Mouse (Mus musculus): Measurements from ENCODE around the gene Clasp1. TPM values are rescaled to one million over a fixed set of nuclear protein-coding genes. Genes with fewer than 3 reads are reported as not detected.

Gene Clasp1
- total RNA-seq, 2 experiments from 2014 or later, result 112 to 118 TPM

- TF ChIP-seq CTCF (IDR thresholded peaks at IDR 0.05), result no peak
- no peak for DNase-seq (ENCODE audit: extremely low spot score in 1 of 2, low spot score in 2 of 2)
- intact Hi-C loops (cut with DNase I), result loop anchor here (1.0 kb wide), 1 partner anchor 23 kb away; no protein-coding TSS in a partner anchor
- Histone ChIP-seq H3K4me3 (peak overlapping the region; percentile 52), H3K27ac (peak overlapping the region; percentile 87)
Observed at GRCm38 (mm10) chr1:118482285-118483019, 93.6 kb downstream of the Clasp1 start.

GRCm38 (mm10) chr1:118483504-118484096, 94.7 kb downstream of the Clasp1 start:
- H3K4me3 ChIP-seq, result no peak overlapping the region
- no peak for TF ChIP-seq CTCF (IDR thresholded peaks at IDR 0.05)
- intact Hi-C loops (cut with DNase I), result no loop called here
- DNase-seq (ENCODE audit: extremely low spot score in 1 of 2, low spot score in 2 of 2), result no peak
- no peak overlapping the region for H3K27ac ChIP-seq

GRCm38 (mm10) chr1:118485572-118485971, 96.7 kb downstream of the Clasp1 start:
- no peak for DNase-seq (ENCODE audit: extremely low spot score in 1 of 2, low spot score in 2 of 2)
- Histone ChIP-seq H3K4me3 (no peak overlapping the region), H3K27ac (peak overlapping the region; percentile 33)
- no peak for TF ChIP-seq CTCF (IDR thresholded peaks at IDR 0.05)
- intact Hi-C loops (cut with DNase I), result no loop called here

GRCm38 (mm10) chr1:118486021-118486420, 97.2 kb downstream of the Clasp1 start:
- intact Hi-C loops (cut with DNase I), result no loop called here
- no peak for TF ChIP-seq CTCF (IDR thresholded peaks at IDR 0.05)

GRCm38 (mm10) chr1:118492811-118493210, 104.0 kb downstream of the Clasp1 start:
- Histone ChIP-seq H3K27ac (no peak overlapping the region), H3K4me3 (no peak overlapping the region)
- intact Hi-C loops (cut with DNase I), result no loop called here
- no peak for DNase-seq (ENCODE audit: extremely low spot score in 1 of 2, low spot score in 2 of 2)
- peak; percentile 41 for TF ChIP-seq CTCF (IDR thresholded peaks at IDR 0.05)

More at GRCm38 (mm10) chr1:118486021-118486420, 97.2 kb downstream of the Clasp1 start:
- no peak for DNase-seq (ENCODE audit: extremely low spot score in 1 of 2, low spot score in 2 of 2)
- Histone ChIP-seq H3K27ac (peak overlapping the region; percentile 33; the same call in 1 of the 2 replicates), H3K4me3 (no peak overlapping the region)

DNA sequence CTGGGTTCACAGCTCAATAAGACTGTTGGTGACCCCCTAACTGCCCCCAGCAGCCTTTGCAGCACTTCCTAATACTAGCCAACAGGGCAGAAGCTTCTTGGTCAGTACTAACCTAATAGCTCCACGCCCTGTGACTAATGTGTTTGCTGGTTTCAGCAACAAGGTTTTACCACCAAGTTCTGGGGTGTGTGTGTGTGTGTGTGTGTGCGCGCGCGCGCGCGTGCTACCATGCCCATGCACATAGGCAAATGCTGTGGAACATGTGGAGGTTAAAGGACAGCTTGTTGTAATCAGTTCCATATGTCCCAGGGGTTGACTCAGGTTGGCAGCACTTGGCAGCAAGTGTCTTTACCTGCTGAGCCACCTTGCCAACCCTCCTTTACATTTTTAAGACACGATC, 105.7 kb downstream of the Clasp1 start:
- no peak overlapping the region for H3K27ac ChIP-seq
- intact Hi-C loops (cut with DNase I), result no loop called here

GRCm38 (mm10) chr1:118498311-118498710, 109.5 kb downstream of the Clasp1 start:
- TF ChIP-seq CTCF (IDR thresholded peaks at IDR 0.05), result peak; percentile 93
- intact Hi-C loops (cut with DNase I), result loop anchor here (5.0 kb wide), 1 partner anchor 161 kb away; no protein-coding TSS in a partner anchor
- Histone ChIP-seq H3K27ac (no peak overlapping the region), H3K4me3 (no peak overlapping the region)
- DNase-seq (ENCODE audit: extremely low spot score in 1 of 2, low spot score in 2 of 2), result peak; percentile 70 to 79

More for the DNA sequence above, 105.7 kb downstream of the Clasp1 start:
- DNase-seq (ENCODE audit: extremely low spot score in 1 of 2, low spot score in 2 of 2), result no peak
- H3K4me3 ChIP-seq, result no peak overlapping the region
- TF ChIP-seq CTCF (IDR thresholded peaks at IDR 0.05), result no peak

- Histone ChIP-seq H3K27ac (no peak overlapping the region), H3K4me3 (no peak overlapping the region)
- no peak for TF ChIP-seq CTCF (IDR thresholded peaks at IDR 0.05)
- intact Hi-C loops (cut with DNase I), result loop anchor here (10.0 kb wide), 1 partner anchor 264 kb away; no protein-coding TSS in a partner anchor
- DNase-seq (ENCODE audit: extremely low spot score in 1 of 2, low spot score in 2 of 2), result no peak
Observed at GRCm38 (mm10) chr1:118500606-118501005, 111.7 kb downstream of the Clasp1 start.

DNA sequence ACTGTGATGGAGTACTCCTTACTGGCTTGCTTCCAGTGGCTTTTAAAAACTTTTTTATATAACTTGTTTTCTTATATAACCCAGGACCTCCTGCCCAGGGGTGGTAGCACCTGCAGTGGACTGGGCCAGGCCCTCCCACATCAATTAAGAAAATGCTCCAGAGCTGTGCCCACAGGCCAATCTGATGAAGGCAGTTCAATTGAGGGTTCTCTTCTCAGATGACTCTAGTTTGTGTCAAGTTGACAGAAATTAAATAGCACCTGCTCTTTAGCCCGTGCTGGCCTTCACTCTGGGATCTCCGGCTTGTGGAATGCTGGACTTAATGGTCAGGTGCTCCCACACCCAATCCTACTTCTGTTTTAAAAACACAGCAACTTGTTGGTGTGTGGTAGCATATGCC, 112.8 kb downstream of the Clasp1 start:
- Histone ChIP-seq H3K27ac (no peak overlapping the region), H3K4me3 (no peak overlapping the region)
- no peak for DNase-seq (ENCODE audit: extremely low spot score in 1 of 2, low spot score in 2 of 2)
- intact Hi-C loops (cut with DNase I), result loop anchor here (10.0 kb wide), 1 partner anchor 263 kb away; no protein-coding TSS in a partner anchor
- no peak for TF ChIP-seq CTCF (IDR thresholded peaks at IDR 0.05)

- DNase-seq (ENCODE audit: extremely low spot score in 1 of 2, low spot score in 2 of 2), result no peak
- Histone ChIP-seq H3K27ac (no peak overlapping the region), H3K4me3 (no peak overlapping the region)
- intact Hi-C loops (cut with DNase I), result loop anchor here (10.0 kb wide), 1 partner anchor 259 kb away; no protein-coding TSS in a partner anchor
- TF ChIP-seq CTCF (IDR thresholded peaks at IDR 0.05), result peak; percentile 55
Observed at GRCm38 (mm10) chr1:118505746-118506145, 116.9 kb downstream of the Clasp1 start.

DNA sequence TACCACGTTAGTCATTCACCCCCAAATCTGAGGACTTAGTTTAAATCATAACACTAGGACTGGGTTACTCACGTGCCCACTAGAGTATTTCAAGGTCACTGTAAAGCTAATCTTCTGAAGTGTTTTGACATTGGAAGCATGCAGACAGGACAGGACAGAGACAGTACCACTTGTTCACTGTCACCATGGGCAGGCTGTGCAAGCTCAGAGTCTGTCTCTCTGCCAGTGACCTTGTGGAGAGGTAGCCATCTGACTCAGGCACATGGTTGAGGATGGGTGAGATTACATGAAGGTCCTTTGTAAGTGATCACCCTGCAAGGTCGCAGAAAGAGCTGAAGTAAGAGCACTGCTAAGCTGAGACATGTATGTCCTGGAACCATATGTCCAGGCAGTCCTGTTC, 122.1 kb downstream of the Clasp1 start:
- intact Hi-C loops (cut with DNase I), result no loop called here
- no peak for TF ChIP-seq CTCF (IDR thresholded peaks at IDR 0.05)
- Histone ChIP-seq H3K4me3 (no peak overlapping the region), H3K27ac (no peak overlapping the region)
- no peak for DNase-seq (ENCODE audit: extremely low spot score in 1 of 2, low spot score in 2 of 2)

All from left cerebral cortex, adult 2 months (tissue).